Mouse (Mus musculus) inflammation-experienced regulatory T-cells (primary cell): ENCODE measurements around the gene Nol9. TPM values are rescaled to one million over a fixed set of nuclear protein-coding genes. Genes with fewer than 3 reads are reported as not detected.

Source experiments
- polyA plus RNA-seq, 2 experiments: library from polyadenylated mRNA; unstranded; fragments of 100-300 nt; shearing (Covaris generic); gene quantifications; one replicate each; pipeline ENCODE4 v1.2.1; 2017

Gene Nol9
- polyA plus RNA-seq, result 10 to 100 TPM; 41.1 to 56.9 TPM

GRCm38 (mm10) chr4:152038985-152039830, at the start of gene Nol9:
TSS of gene Nol9 (plus strand) at chr4:152039321.

DNA sequence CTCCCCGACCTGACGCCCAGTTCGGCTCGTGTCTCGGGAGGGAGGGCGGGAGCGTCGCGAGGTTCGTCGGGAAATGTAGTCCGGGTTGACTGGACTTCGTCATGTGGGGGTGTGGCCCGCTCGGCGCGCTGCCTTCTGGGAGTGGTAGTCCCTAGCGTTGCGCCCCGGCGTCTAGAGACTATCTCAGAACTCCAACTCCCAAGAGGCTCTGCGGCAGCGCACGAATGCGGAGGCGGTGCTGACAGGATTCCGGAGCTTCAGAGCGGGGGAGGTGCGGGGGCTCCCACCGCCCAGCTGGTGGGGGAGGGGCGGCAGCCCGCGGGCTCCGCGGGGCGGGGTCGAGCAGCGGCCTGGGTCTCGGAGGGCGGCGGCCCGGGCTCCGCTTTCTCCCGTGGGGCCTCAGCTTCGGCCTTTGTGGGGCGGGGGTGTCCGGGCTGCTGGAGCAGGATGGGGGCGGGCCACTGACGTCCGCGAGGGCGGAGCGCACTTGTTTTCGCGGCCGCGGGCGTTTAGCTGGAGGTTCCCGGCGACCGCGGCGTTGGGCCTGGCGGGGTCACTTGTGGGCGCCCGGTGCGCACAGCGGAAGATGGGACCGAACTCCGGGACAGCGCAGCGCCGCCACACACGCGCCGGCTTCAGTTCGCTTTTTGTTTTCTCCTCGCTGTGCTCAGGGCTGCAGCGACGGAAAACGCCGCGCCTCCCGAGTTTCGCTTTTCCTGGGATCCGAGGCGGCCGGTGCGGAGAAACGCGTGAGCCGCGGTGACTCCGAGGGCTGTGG, 42.8 kb upstream of the Nol9 start, which contains the start of gene Phf13:
Gene Phf13 (minus strand): TSS at position 86 of the 778 bp plus-strand sequence.

DNA sequence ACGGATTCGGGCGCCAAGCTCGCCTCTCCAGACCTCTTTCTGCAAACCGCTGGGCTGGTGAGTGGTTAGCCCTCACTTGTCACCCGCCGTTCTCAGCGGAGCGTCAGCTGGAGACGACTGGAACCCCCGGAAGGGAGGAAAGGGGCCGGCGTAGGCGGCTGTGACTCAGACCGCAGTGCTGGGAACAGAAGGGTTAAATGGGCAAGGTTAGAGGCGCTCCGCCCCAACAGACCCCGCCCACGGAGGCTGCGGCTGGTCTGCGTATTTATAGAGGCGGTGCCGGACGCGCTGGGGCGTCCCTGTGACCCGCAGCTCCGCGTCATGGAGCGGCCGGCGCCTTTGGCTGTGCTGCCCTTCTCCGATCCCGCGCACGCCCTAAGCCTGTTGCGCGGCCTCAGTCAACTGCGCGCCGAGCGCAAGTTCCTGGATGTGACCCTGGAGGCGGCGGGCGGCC, 30.5 kb upstream of the Nol9 start, which contains the start of gene Klhl21:
Gene Klhl21 (plus strand): TSS at position 182 of the 454 bp plus-strand sequence.

DNA sequence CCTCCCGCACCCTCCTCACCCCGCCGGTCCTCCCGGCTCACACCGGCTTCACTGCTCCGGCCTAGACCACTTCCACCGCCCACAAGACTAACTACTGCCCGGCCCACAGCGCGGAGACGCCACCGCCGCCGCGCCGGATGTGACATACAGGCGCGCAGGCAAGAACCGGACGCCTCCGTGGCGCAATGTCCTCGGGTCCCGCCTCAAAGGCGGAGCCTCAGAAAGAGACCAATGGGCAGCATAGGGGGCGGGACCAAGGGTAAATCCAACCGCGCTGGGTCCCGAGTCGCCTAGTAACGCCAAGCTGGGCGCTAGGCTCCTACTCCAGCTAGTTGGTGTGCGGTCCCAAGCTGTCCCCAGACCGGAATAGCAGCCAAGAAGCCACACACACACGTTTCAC, 11.6 kb upstream of the Nol9 start, which contains the start of gene Zbtb48:
Gene Zbtb48 (minus strand): TSS at position 148 of the 400 bp plus-strand sequence.

DNA sequence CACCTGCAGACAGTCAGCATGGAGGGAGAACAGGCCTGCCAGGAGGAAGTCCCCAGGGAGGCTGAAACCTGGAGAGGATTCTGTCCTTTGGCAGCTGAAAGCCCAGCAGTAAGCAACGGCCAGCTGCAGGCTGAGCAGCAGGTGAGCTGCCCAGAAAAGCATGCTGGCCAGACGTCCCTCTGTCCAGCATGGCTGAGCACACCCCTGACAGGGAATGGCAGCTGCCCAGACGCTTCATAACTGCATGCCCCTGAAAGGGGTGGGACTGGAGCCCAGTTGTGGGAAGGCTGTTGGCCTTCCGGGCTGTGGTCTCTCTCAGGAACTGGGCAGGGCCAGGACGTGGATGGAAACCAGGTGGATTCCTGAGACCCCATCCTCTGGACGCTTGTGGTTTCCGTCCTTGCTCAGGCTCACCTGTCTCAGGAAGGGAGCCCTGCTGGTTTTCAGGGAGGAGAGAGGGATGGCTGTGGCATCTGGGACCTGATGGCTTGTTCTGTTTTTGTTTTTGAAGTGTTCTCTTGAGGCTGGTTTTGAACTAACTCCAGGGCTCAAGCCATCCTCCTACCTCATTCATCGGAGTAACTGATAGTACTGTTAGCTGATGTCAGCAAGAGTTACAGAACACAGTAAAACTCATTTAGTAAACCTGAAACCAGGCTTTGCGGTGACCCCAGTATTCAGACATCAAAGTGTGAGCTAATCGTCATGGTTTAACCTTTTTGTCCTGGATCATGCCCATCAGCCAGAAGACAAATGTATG, 716 bp upstream of the Nol9 start, which contains the start of gene Tas1r1:
Gene Tas1r1 (minus strand): TSS at position 344 of the 760 bp plus-strand sequence.

GRCm38 (mm10) chr4:152072121-152072601, 33.0 kb downstream of the Nol9 start, which contains the start of gene Plekhg5:
TSS of gene Plekhg5 (plus strand) at chr4:152072498.

Other genes with a start within 250 kb of the Nol9 start
- gene Camta1, start 177.4 kb upstream of the Nol9 start, polyA plus RNA-seq, result 10 to 100 TPM; 35.0 to 35.5 TPM
- 10 to 100 TPM; 40.2 to 46.3 TPM for gene Dnajc11, start 105.6 kb upstream of the Nol9 start, polyA plus RNA-seq
- gene Thap3, start 50.3 kb upstream of the Nol9 start, polyA plus RNA-seq, result 100 to 1,000 TPM in 1 of 2 experiments, 10 to 100 TPM in 1; 82.7 to 104 TPM
- 10 to 100 TPM; 14.3 to 16.3 TPM for gene Phf13, start 43.1 kb upstream of the Nol9 start, polyA plus RNA-seq
- gene Klhl21, start 30.5 kb upstream of the Nol9 start, polyA plus RNA-seq, result 10 to 100 TPM; 22.4 to 32.1 TPM
- gene Zbtb48, start 11.7 kb upstream of the Nol9 start, polyA plus RNA-seq, result 10 to 100 TPM; 33.0 to 42.6 TPM
- gene Tas1r1, start 753 bp upstream of the Nol9 start, polyA plus RNA-seq, result under 1 TPM in 1 of 2 experiments, not detected in 1; 0.45 TPM
- gene Plekhg5, start 33.2 kb downstream of the Nol9 start, polyA plus RNA-seq, result 1 to 10 TPM; 6.4 to 8.3 TPM
- gene Tnfrsf25, start 76.6 kb downstream of the Nol9 start, polyA plus RNA-seq, result 100 to 1,000 TPM; 148 to 160 TPM
- gene Espn, start 113.0 kb downstream of the Nol9 start, polyA plus RNA-seq, result 10 to 100 TPM; 30.5 to 31.0 TPM
- gene Hes2, start 119.5 kb downstream of the Nol9 start, polyA plus RNA-seq, result not detected
- gene Acot7, start 138.8 kb downstream of the Nol9 start, polyA plus RNA-seq, result 100 to 1,000 TPM in 1 of 2 experiments, 10 to 100 TPM in 1; 71.4 to 130 TPM
- gene Gpr153, start 234.9 kb downstream of the Nol9 start, polyA plus RNA-seq, result 1 to 10 TPM in 1 of 2 experiments, under 1 TPM in 1; 0.48 to 1.6 TPM